Mouse (Mus musculus) brain, embryonic 14.5 days (tissue): ENCODE measurements around the gene Mctp2.
A peak's percentile ranks its signal among the peaks of the same experiment; 100 is the strongest.

Experiments
- CTCF ChIP-seq: fragments of 200-500 bp; IDR thresholded peaks from 2 replicates; pipeline ENCODE4 v1.5.1; 2012; ENCODE audit warnings: inconsistent platforms, mild to moderate bottlenecking, moderate library complexity, borderline replicate concordance; ENCODE audit not compliant: insufficient read depth, insufficient read length; ENCODE audit errors: extremely low read depth
- POLR2A ChIP-seq: fragments of 200-500 bp; IDR thresholded peaks from 2 replicates; pipeline ENCODE4 v1.6.1; 2012; ENCODE audit warnings: mild to moderate bottlenecking, inconsistent platforms, borderline replicate concordance; ENCODE audit not compliant: poor library complexity, insufficient read depth, insufficient read length, severe bottlenecking; ENCODE audit errors: extremely low read depth

- TF ChIP-seq CTCF (peak; percentile 63; the same call in 1 of the 2 replicates), POLR2A (no peak)
Measured at GRCm38 (mm10) chr7:72149073-72149472, 157.3 kb downstream of the Mctp2 start.
